Mouse (Mus musculus) thymus, postnatal 25 days (tissue): ENCODE measurements at regions not wholly inside any gene's neighbourhood (a gene's known extent, or its start where the extent isn't known, plus 50 kb on each side); places are given as distances from the start of the nearest gene placed in this dataset.

Source experiments
- DNase-seq: peaks from one replicate; pipeline ENCODE4 v3.0.0; 2022

DNA sequence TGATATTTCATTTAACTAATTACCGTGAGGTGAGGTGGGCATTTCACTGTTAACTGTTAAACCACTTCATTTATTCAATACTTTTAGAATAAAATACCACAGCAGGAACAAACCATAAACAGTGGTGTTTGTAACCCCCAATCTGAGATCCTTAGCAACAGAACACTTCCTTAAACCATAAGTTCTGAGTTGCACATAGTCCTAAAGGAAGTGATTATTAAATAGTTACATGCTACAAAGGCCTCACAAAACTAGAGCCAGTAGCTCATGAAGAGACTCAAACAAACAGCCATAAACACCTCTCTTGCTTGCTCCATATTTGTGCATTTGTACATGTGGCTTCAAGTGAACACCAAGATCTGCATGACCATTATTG is 222.5 kb upstream of the Mmadhc start:
- DNase-seq: no peak

DNA sequence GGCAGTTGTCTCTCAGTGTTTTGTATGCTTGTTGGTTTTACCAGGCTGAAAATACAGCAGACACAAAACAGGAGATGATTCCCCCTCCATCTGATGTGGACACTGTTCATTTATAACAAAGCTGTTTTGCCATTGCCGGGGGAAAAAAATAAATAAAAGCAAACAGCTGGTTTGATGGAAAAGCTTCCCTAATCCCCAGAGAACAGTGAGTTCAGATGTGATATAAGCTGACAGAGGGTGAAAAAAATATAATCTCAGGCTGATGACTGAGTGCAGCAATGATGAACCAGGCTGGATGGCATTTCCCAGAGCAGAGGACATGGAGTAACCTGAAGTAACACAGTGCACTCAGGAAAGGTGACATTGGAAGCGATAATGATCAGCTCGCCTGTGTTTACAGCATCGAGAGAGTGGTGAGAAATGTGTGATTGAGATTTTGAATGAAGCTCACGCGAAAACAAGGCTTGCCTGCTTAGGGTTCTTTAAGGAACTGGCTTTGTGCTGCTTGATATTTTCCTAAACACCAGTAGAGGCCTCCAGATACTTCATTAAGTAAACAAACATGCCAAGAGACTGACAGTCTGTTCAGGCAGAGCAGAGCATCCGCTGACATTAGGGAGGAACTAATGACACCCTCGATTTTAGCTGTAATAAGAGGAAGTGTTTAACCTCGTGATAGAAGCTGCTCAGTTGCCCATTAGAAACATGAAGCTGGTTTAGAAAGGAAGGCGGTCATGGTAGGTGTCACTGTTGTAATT is 221.9 kb upstream of the Mmadhc start:
- no peak for DNase-seq

- no peak for DNase-seq
Observed at GRCm38 (mm10) chr2:50513276-50513675, 216.7 kb upstream of the Mmadhc start.

- no peak for DNase-seq
Observed at GRCm38 (mm10) chr2:50498713-50499112, 202.1 kb upstream of the Mmadhc start.

DNA sequence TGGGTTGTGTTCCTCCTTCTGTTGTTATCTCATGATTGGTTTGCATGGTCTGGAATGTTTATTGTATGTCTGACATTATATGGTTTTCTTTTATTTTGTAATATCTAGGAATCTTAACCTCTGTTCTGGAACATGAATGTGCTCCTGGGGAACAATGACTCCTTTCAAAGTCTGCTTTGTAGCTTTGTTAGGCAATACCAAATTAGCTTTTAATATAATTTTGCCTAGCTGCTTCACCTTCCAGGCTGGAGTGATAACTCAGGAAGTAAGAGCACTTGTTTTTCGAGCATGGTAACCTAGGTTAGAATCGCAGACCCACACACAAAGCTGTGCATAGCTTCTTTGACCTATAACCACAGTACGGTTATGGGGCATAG is 199.4 kb upstream of the Mmadhc start:
- DNase-seq: no peak

DNA sequence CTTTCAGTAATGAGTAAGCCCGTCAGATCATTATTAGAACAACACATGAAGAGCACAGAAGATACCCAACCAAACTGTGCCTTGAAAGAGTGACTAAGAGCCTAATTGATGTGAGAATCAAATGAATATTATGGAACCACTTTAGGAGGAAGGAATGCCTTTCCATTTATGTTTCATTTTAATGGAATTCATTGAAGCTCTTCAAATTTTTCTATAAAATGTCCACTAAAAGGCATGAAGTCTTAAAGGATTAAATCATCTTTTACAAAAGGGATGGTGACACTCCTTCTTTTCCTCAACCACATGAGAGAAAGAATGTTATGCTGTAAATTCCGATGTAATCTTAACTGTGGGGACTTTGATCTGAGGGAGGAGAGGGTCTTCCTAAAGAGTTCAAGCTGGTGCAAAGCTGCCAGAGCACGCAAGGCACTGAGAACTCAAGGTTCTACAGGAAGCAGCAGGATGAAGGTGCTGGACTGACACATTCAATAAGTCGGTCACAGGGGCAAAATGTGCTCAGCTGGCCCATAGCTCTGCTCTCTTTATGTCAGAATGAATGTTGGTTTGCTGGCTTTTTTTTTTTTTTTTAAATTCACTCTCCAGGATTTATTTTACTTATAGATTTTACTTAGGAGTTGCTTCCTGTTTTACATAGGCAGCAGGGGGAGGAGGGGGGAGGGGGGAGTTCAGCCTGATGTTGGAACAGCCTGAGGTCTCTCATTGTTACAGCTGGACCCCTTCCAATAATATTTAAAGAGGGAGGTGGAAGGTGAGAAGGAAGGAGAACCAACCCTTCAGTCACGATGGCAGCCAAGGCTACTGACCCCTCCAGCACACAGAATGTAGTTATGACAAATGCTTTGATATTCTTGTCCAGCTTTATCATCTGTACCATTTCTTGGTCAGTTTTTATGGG is 198.8 kb upstream of the Mmadhc start:
- no peak for DNase-seq

GRCm38 (mm10) chr2:50493597-50494335 is 197.2 kb upstream of the Mmadhc start:
- DNase-seq: peak; percentile 35

GRCm38 (mm10) chr2:50463799-50464198 is 167.2 kb upstream of the Mmadhc start:
- no peak for DNase-seq

GRCm38 (mm10) chr2:50462378-50462777 is 165.8 kb upstream of the Mmadhc start:
- DNase-seq: no peak

- no peak for DNase-seq
Observed at GRCm38 (mm10) chr2:50456654-50457053, 160.1 kb upstream of the Mmadhc start.

DNA sequence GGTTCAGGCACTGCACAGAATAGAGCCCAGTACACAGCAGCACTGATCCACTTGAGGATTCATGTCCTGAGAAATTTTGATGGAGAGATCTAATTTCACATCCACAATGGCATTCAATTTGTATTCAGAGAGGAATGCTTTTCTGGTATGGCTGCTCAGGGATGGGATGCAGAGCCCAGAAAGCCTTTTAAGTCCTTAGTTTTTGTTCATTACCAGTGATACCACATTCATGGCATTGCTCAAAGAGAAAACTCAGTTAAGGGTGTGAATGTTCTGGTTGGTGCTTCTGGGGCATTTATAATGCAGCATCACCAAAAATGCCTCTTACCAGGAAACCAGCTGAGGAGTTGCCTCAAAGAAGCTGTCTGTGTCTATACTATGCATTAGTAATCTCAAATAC is 151.5 kb upstream of the Mmadhc start:
- DNase-seq: no peak

DNA sequence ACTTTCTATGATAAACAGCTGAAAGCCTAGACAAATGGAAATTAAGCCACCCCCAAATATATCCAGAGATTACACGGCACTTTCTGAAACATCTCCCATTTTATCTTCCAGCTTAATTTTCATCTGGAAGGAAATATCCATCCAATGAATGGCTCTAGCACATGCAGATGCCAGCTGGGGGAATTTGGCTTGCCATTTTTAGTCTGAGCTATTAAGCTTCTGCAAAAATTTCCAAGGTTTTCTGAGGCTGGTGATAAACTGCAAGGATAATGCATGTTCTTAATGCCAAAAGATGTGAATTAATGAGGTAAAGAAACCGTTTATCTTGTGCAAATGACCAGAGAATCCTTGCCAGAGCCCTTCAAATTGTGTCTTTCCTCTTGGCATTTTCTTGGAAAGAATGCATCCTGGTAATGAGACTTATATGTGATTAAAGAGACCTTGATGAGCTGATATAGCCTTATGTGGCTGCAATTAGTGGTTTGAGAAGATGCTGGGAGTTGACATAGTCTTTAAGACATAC is 149.4 kb upstream of the Mmadhc start:
- DNase-seq: no peak

DNA sequence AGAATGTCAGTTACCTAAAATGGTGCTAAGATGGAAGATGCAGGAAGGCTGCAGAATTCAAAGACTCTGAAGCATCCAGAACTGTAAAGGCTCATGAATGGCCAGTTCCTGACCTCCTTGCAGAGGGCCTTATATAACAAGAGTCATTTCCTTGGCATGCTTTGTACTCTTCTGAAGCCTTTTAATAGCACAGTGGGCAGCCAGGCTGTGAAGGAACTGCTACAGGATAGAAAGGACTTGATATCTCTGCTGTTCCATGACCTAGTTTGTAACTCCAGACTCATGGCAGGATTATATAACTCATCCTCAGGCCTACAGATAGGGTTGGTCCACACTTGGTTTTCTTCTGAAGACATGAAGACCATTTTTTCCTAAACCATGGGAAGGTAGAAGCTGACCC is 143.7 kb upstream of the Mmadhc start:
- DNase-seq: no peak

GRCm38 (mm10) chr2:50433166-50433565 is 136.6 kb upstream of the Mmadhc start:
- no peak for DNase-seq

- DNase-seq: no peak
Observed at GRCm38 (mm10) chr2:50425151-50425550, 128.6 kb upstream of the Mmadhc start.

DNA sequence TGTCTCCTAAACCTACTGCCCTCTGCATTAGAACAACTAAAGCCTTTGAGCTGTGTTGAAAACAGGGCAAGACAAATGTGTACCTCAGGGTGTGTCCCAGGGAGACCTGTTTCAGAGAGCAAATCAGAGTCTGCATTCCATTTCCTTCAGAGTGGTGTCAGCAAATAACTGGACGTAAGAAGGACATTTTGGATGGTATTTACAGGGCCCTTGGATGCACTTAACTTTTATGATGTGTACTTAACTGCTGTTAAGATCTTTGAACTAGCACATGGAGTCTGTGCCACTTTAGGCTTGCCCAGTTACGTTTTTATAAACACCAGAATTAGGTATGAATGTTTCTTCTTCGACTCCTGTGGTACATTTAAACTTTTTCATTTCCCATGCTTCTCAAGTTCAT is 123.0 kb upstream of the Mmadhc start:
- DNase-seq: no peak

- no peak for DNase-seq
Observed at GRCm38 (mm10) chr2:50417643-50418042, 121.0 kb upstream of the Mmadhc start.

GRCm38 (mm10) chr2:50417135-50417534 is 120.5 kb upstream of the Mmadhc start:
- no peak for DNase-seq

GRCm38 (mm10) chr2:50416056-50416455 is 119.5 kb upstream of the Mmadhc start:
- DNase-seq: no peak

DNA sequence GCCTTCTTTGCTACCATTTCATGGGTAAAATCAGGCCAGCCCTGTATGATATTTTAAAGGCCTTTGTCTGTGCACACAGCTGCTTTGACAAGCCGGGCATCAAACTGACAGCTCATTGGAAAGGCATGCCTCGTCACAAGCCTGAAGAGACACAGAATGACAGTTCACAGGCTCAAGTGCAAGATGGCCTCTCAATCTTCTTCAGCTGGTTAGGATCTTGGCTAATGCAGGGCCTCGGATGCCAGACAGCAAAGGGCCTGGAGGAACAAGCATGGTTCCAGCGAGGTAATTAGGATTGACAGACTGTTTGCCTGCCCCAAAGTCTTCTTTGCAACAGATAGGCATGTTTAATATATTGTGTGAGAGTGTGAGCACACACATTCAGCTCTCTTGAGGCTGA is 109.3 kb upstream of the Mmadhc start:
- no peak for DNase-seq

- DNase-seq: no peak
Observed at GRCm38 (mm10) chr2:50403106-50403505, 106.5 kb upstream of the Mmadhc start.

GRCm38 (mm10) chr2:50398576-50398975 is 102.0 kb upstream of the Mmadhc start:
- no peak for DNase-seq
